Mouse (Mus musculus): Measurements from ENCODE around the gene Gabbr2.

DNA sequence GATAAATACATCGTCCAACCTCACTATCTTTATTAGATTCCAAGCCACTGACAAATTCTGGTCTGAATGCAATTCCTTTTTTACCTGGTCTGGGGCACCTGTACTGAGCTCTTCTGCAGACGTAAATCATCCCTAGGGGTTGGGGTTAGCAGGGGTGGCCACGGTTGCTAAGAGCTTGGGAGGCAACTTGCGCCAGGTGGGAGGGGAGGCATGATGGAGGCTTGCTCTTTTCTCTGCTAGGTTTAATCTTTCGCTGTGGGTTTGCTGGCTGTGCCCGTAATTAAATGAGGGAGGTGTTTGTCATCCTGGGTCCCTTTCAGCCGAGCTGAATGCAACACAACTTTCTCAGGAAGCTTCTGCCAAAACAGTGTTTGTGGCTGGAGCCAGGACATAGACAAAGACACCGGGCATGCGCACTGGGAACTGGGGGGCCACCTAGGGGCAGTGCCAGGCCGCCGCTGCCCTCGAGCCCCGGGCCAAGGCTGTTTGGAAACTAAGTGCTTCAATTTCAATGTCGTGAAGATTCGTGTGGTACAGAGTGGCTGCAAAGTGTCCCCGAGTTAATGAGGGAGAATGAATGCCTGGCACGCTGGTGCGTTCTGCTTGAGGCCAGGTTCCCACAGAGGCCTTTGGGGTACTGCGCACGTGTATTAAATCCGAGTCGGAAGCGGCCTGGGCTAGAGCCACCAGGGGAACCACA lies 136.8 kb downstream of the Gabbr2 start:
- TF ChIP-seq GATA1 (IDR thresholded peaks at IDR 0.05; ENCODE audit: low read length) (no peak), TAL1 (IDR thresholded peaks at IDR 0.05; ENCODE audit: low read length) (no peak)

All from erythroblast, embryonic 14.5 days (primary cell).